Mouse (Mus musculus) erythroblast, embryonic 14.5 days (primary cell): ENCODE results near the gene Bcl2l10.

Source experiments
- GATA1 ChIP-seq: IDR thresholded peaks from 2 replicates; pipeline ENCODE4 v1.6.1; 2012; ENCODE audit warnings: low read length, inconsistent platforms, mixed read lengths
- TAL1 ChIP-seq: IDR thresholded peaks from 3 replicates; pipeline ENCODE4 v1.6.1; 2012; ENCODE audit warnings: low read length, inconsistent platforms, mixed read lengths

DNA sequence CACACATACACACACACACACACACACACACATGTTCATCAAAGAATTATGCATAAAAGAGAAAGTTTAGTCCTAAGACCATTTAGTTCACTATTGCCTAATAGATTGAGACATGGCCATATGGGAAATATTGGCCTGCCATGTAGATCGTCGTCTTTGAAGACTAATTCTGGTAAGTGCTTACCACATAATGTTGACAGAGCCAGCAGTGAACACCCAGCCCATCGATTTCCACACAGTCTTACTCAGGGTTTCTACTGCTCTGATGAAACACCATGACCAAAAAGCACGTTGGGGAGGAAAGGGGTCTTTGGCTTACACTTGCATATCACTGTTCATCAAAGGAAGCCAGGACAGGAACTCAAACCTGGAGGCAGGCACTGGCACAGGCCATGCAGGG lies 5.1 kb upstream of the Bcl2l10 start:
- TF ChIP-seq GATA1 (no peak), TAL1 (no peak)
